Mouse (Mus musculus): ENCODE results near the gene Nap1l4.
"Not testable (repeated sequence)": the region's sequence is repeated elsewhere in the genome, so short reads cannot be mapped to it uniquely, and the experiment has no call there.

The Nap1l4 gene

GRCm38 (mm10) chr7:143548976-143549457 lies at the start of gene Nap1l4:
Nap1l4 (minus strand) TSS chr7:143549106.
- CTCF ChIA-PET: interaction anchor here (0.5 kb wide), 1 partner anchor 656 kb away, joined by 3 read pairs; no protein-coding TSS in a partner anchor

- CTCF ChIA-PET: no interaction called here
These were observed 46.0 kb upstream of the Nap1l4 start for GRCm38 (mm10) chr7:143594865-143595264.

DNA sequence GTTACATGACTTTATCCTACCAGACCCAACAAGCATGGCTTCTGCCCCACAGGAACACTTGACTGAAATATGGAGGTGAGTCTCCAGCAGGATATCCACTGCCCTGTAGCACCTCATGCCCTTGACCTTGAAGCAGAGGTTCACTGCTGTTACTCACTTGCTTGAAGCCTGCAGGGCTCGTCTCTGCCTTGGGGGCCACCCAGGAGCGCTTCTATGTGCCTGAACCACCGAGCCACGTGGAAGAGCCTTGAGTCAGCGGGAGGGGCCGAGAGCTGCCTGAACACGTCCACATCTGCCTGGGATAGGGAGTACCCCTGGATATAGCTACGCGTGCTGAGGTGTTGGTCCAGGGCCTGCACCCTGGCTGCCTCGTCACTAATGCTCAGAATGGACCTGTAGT lies 43.3 kb upstream of the Nap1l4 start:
- CTCF ChIA-PET: no interaction called here

- CTCF ChIA-PET: interaction anchor here (0.8 kb wide), 1 partner anchor 31 kb away, joined by 3 read pairs; no protein-coding TSS in a partner anchor
These were observed 39.1 kb upstream of the Nap1l4 start for GRCm38 (mm10) chr7:143588006-143588405.

DNA sequence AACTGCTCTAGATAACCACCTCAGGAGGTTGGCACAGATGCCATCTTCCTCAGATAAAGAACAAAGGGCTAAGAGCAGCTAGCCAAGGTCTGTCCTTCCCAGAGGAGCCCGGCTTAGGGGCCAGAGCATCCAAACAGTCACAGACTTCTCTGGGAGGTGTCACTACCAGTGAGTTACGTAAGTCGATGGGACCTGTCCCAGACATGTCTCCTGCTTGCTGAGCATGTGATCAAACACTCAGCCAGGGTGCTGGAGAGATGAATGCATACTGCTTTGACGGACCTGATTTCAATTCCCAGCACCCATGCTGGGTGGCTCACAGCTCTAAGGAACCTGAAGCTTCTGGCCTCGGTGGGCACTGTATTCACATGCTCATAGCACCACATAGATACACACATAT lies 38.7 kb upstream of the Nap1l4 start:
- CTCF ChIA-PET: interaction anchor here (0.8 kb wide), 1 partner anchor 31 kb away, joined by 3 read pairs; no protein-coding TSS in a partner anchor

- CTCF ChIA-PET: interaction anchor here (0.7 to 2.0 kb wide), 5 partner anchors 11 to 110 kb away, joined by 3 to 6 read pairs (median 4); no protein-coding TSS in a partner anchor
These were observed 35.0 kb upstream of the Nap1l4 start for GRCm38 (mm10) chr7:143583956-143584355.

- CTCF ChIA-PET: interaction anchor here (0.8 to 2.0 kb wide), 3 partner anchors 18 to 181 kb away, joined by 3 to 8 read pairs (median 4); no protein-coding TSS in a partner anchor
These were observed 34.1 kb upstream of the Nap1l4 start for GRCm38 (mm10) chr7:143583025-143583424.

GRCm38 (mm10) chr7:143575751-143576150 lies 26.8 kb upstream of the Nap1l4 start:
- CTCF ChIA-PET: no interaction called here

DNA sequence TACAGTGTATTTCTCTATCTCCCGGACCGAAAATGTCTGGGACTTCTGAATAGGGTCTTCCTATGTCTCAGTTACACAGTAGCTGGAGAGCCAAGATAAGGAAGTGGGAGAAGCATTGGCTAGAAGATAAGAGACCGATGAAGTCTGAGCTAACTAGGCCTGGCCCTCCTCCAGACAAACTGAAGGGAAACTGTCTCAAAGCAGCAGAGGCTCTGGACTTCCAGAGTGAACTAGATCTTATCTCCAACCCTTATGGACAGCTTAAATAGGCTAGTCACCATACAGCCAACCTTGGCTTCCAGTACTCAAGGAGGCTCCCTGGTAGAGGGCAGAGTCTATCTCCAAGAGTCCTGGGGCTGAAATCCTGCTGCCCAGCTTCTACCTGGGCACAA lies 16.7 kb upstream of the Nap1l4 start:
- CTCF ChIA-PET: interaction anchor here (0.9 kb wide), 1 partner anchor 17 kb away, joined by 4 read pairs; no protein-coding TSS in a partner anchor

DNA sequence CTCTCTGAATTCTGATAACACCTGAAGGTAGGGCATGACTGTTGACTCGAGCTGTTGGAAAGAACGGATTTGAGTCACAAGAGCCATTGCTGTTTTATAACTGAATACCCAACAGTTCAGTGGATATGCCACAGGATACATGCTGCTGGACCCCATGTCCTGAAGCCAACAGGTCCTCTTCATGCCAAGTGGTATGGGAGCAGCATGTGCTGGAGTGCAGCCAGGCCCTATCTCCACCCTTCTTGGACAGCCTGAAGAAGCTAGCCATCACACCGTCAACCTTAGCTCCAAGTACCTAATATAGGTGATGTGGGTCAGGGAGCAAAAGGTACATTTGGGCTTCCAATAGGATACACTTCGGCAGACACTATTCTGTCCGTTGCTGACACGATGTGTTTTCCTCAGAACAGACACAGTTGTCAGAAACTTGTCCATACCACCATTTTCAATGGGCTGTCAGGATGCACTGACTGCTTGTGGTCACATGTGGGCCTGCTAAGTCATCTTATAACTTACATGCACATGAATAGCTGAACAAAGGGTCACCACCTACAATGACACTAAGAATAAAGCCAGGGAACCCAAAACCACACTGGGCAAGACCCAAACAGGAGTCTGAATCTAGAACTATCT lies 16.2 kb upstream of the Nap1l4 start:
- CTCF ChIA-PET: interaction anchor here (0.7 to 0.9 kb wide), 2 partner anchors 18 to 182 kb away, joined by 4 to 6 read pairs; no protein-coding TSS in a partner anchor

DNA sequence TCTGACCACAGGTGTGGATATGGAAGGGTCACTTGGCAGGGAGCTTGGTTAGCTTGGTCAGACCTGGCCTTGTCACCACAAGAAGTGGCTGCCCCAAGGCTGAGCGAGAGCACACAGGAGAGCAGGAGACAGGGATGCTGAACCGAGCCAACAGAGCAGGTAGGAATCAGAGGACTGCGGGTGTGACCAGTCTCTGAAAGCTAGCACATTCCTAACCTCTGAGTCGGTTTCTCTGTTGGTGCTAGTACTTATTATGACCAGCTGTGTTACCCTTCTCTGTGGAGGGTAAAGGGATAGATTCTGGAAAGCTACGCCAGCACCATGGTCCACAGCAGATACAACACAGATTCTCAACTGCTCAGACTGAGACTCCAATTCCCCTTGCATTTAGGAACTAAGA lies 14.9 kb upstream of the Nap1l4 start:
- CTCF ChIA-PET: no interaction called here

GRCm38 (mm10) chr7:143557616-143558015 lies 8.7 kb upstream of the Nap1l4 start:
- CTCF ChIA-PET: no interaction called here

GRCm38 (mm10) chr7:143556964-143557610 lies 8.2 kb upstream of the Nap1l4 start:
- CTCF ChIA-PET: no interaction called here

DNA sequence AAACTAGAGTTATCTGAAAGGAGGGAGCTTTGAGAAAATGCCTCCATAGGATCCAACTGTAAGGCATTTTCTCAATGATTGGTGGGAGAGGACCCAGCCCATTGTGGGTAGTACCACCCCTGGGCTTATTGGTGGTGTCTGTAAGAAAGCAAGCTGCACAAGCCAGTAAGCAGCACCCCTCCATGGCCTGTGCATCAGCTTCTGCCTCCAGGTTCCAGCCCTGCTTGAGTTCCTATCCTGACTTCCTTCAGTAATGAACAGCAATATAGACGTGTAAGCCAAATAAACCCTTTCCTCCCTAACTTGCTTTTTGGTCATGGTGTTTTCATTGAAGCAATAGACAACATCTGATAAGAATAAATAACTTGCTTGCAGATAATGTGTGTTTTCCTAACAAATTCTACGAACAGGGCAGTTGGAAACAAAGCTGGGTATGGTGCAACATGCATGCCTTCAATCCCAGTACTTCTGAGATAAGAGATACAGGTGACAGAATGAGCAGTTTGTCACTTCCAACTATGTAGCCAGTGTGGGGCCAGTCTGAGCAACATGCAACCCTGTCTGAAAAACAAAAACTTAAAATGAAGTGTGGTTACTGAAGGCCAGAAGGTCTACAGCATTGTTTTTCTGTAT lies 798 bp upstream of the Nap1l4 start:
- CTCF ChIA-PET: interaction anchor here (0.5 kb wide), 1 partner anchor 656 kb away, joined by 3 read pairs; no protein-coding TSS in a partner anchor

DNA sequence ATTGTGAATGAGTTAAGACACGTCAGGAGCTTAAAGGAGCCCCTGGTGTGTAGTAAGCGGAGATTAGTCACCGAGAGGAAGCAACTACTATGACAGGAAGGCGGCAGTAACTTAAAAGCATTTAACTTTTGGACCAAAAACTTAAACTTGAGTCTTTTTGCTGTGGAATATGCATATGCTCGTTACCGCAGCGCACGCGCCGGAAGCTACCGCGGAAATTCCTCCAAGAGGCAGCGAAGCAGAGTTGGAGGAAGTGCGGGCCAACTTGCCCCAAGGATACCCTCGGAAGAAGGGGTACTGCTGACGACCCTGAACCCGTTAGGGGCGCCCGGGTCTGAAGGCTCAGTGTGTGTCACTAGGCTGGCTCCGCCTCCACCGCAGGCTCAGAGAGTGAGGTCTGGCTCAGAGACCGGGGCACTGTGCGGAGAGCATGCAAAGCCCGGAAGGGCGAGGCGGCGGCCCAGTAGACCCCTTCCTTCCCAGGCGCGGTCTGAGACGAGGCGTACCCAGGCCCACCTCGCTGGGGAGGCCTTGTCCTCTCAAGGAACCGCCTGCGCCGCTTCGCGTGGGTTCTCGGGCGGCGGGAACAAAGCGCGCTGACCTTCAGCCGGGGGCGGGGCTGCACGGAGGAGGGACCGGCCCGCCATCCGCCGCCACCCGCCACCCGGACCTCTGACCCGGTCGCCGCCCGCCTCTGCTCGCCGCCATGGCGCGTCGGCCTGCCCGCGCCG lies 510 bp downstream of the Nap1l4 start:
- CTCF ChIA-PET: no interaction called here

DNA sequence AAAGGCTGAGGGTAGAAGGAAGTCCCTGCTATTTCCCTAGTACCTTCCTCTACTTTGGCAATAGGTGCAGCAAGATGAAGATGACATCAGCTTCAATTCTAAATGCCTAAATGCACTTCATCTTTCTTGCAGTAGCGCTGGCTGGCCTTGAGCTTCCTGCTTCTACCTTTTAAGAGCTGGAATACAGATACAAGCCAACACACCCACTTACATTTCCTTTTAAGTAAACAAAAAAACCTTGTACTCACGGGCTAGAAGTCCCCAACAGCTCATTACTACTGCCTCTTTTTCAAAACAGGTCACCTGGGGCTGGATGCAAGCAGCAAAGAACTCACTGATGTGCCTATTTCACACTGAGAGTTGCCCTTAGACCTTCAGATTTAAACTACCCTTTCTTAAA lies 2.4 kb downstream of the Nap1l4 start:
- CTCF ChIA-PET: no interaction called here

- CTCF ChIA-PET: no interaction called here
These were observed 4.5 kb downstream of the Nap1l4 start for GRCm38 (mm10) chr7:143544368-143544767.

DNA sequence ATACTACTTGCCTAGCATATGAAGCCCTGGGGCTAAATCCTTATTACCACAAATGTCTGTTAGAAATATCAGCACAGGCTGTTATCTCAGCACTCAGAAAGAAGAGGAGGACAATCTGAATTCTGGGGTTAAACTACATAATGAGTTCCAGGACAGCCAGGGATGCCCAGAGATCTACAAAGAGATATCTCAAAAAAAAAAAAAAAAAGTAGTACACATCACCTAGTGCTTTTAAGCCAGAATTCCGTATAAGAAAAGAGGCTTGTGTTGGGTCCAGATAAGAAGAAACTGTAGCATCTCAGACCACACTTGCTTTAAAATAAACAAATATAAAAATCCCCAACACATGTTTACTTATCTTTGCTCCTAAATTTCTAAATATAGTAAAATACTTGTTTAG lies 10.2 kb downstream of the Nap1l4 start:
- CTCF ChIA-PET: no interaction called here

DNA sequence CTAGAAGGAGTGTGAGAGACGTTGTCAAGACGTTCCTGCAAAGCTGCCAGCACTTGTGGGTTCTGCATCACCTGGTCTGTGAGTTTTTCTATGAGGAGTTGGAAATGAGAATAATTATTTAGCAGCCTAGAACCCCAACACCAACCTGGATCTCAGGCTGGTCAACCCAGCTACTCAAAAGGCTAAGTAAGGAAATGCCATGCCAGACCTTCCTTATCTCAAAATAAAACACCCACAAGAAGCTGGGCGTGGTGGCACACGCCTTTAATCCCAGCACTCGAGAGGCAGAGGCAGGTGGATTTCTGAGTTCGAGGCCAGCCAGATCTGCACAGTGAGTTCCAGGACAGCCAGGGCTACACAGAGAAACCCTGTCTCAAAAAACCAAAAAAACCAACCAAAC lies 10.7 kb downstream of the Nap1l4 start:
- CTCF ChIA-PET: not testable (repeated sequence)

GRCm38 (mm10) chr7:143536251-143536650 lies 12.7 kb downstream of the Nap1l4 start:
- CTCF ChIA-PET: no interaction called here

GRCm38 (mm10) chr7:143533284-143533683 lies 15.6 kb downstream of the Nap1l4 start:
- CTCF ChIA-PET: no interaction called here

GRCm38 (mm10) chr7:143532410-143532809 lies 16.5 kb downstream of the Nap1l4 start:
- CTCF ChIA-PET: no interaction called here

All from spleen, embryonic (tissue).